18 mouse cellular contexts compared by ENCODE assay signal in genomic region chr13:29819147-29819546, GRCm38 (mm10). TPM values are rescaled to one million over a fixed set of nuclear protein-coding genes. Genes with fewer than 3 reads are reported as not detected.
DNase-seq lines count a peak whose midpoint lies in the region; ATAC-seq and TF ChIP-seq lines count a peak whose summit lies in the region.
"Had no signal": no experiment of that assay in that cellular context is flagged by ENCODE, and none has a peak within 500 bp of the region (broad histone marks: within the 10 kb centered on the region; RNA-seq: fewer than 3 reads in every experiment).

No protein-coding gene starts in this region.

- in situ Hi-C loops in ES-E14 (cut with MboI; ENCODE audit: low sequenced_read_pairs in 2 of 2, unreplicated experiment in 2 of 2), result no loop called here

- DNase-seq in cerebellum, adult 2 months, result no peak
- DNase-seq in cerebellum, adult 8-10 months, result no peak
- DNase-seq in layer of hippocampus, adult 2 months (ENCODE audit: low spot score in 2 of 2), result no peak
- no peak for DNase-seq in layer of hippocampus, postnatal 25 days (ENCODE audit: extremely low spot score in 1 of 2, low spot score in 1 of 2)
- peak; percentile 30 for DNase-seq in ES-E14 (ENCODE audit: low read depth, low spot score)
- no peak for DNase-seq in stomach, postnatal 0 days (ENCODE audit: low spot score)
- DNase-seq: adrenal gland, adult 2 months; cerebellum, adult 18-20 months; heart, postnatal 4 days; midbrain, embryonic 14.5 days; retina, postnatal 1 day; right cerebral cortex, postnatal 4 days had no signal

- H3K4me1 ChIP-seq in cerebellum, adult 2 months (ENCODE audit: control insufficient read depth, insufficient read depth, low read length), result no peaks in the 10 kb centered on the region; the same call in 1 of the 2 replicates
- no peaks in the 10 kb centered on the region for H3K4me1 ChIP-seq in ES-E14 (ENCODE audit: control insufficient read depth in 2 of 2, insufficient read depth in 2 of 2, low read length in 2 of 2, poor library complexity in 1 of 2)
- no peaks in the 10 kb centered on the region for H3K4me1 ChIP-seq in stomach, postnatal 0 days (replicated peaks; ENCODE audit: control insufficient read depth, insufficient read depth)
- H3K4me1 ChIP-seq: kidney, embryonic 15.5 days; lung, embryonic 15.5 days had no signal

- TF ChIP-seq POLR2A in cerebellum, adult 2 months (IDR thresholded peaks at IDR 0.05; ENCODE audit: borderline replicate concordance, insufficient read depth, low read length), result no peak

- 97% methylated on average over 3 of the region's 3 CpGs for WGBS in cerebellum, adult 2 months
- WGBS in stomach, postnatal 0 days, result 78% methylated on average over 3 of the region's 3 CpGs

- no peak for TF ChIP-seq EP300 in stomach, postnatal 0 days (optimal IDR thresholded peaks at IDR 0.05)

- no peak overlapping the region for H3K4me3 ChIP-seq in cerebellum, adult 2 months (replicated peaks; ENCODE audit: insufficient read depth, low read depth, low read length)
- H3K4me3 ChIP-seq in layer of hippocampus, adult 2 months, result no peak overlapping the region
- no peak overlapping the region for H3K4me3 ChIP-seq in ES-E14 (ENCODE audit: insufficient read depth in 1 of 2, low read depth in 1 of 2, low read length in 2 of 2, poor library complexity in 1 of 2, severe bottlenecking in 1 of 2)
- H3K4me3 ChIP-seq in stomach, postnatal 0 days (ENCODE audit: low read depth, low read length), result no peak overlapping the region
- H3K4me3 ChIP-seq: embryonic facial prominence, embryonic 13.5 days; kidney, embryonic 15.5 days; liver, embryonic 12.5 days; lung, embryonic 15.5 days had no signal

- H3K27me3 ChIP-seq in cerebellum, adult 2 months (ENCODE audit: control insufficient read depth, insufficient read depth, low read length), result no peaks in the 10 kb centered on the region
- H3K27me3 ChIP-seq in stomach, postnatal 0 days (ENCODE audit: control insufficient read depth, insufficient read depth, low read length), result no peaks in the 10 kb centered on the region
- H3K27me3 ChIP-seq: embryonic facial prominence, embryonic 13.5 days; kidney, embryonic 15.5 days; liver, embryonic 12.5 days; lung, embryonic 15.5 days had no signal

- no peak overlapping the region for H3K4me2 ChIP-seq in stomach, postnatal 0 days (replicated peaks; ENCODE audit: low read depth)
- H3K4me2 ChIP-seq: embryonic facial prominence, embryonic 13.5 days; kidney, embryonic 15.5 days; liver, embryonic 12.5 days; lung, embryonic 15.5 days had no signal

- no peak for ATAC-seq in stomach, postnatal 0 days (ENCODE audit: low FRiP score, low TSS enrichment)
- ATAC-seq in granulocyte monocyte progenitor cell, adult 5-6 weeks (replicated peaks; ENCODE audit: poor library complexity, severe bottlenecking), result no peak
- ATAC-seq in erythroblast, adult 5-6 weeks (replicated peaks; ENCODE audit: low FRiP score, poor library complexity, severe bottlenecking), result no peak

- no peak overlapping the region for H3K27ac ChIP-seq in cerebellum, adult 2 months (ENCODE audit: insufficient read depth, low read length)
- H3K27ac ChIP-seq in layer of hippocampus, adult 2 months, result no peak overlapping the region
- no peak overlapping the region for H3K27ac ChIP-seq in ES-E14 (ENCODE audit: insufficient read depth, low read depth, low read length, poor library complexity, severe bottlenecking)
- no peak overlapping the region for H3K27ac ChIP-seq in stomach, postnatal 0 days (replicated peaks)
- H3K27ac ChIP-seq: kidney, embryonic 15.5 days; liver, embryonic 12.5 days; lung, embryonic 15.5 days had no signal

- H3K9me3 ChIP-seq in ES-E14 (ENCODE audit: control insufficient read depth, insufficient read depth, low read depth, low read length), result no peaks in the 10 kb centered on the region
- H3K9me3 ChIP-seq in stomach, postnatal 0 days (ENCODE audit: control insufficient read depth, low read length), result no peaks in the 10 kb centered on the region
- H3K9me3 ChIP-seq: embryonic facial prominence, embryonic 13.5 days; kidney, embryonic 15.5 days; liver, embryonic 12.5 days; lung, embryonic 15.5 days had no signal

- H3K36me3 ChIP-seq in ES-E14 (ENCODE audit: control insufficient read depth, insufficient read depth, low read length, poor library complexity, severe bottlenecking), result no peaks in the 10 kb centered on the region; the same call in 1 of the 2 replicates
- no peaks in the 10 kb centered on the region for H3K36me3 ChIP-seq in stomach, postnatal 0 days (ENCODE audit: control insufficient read depth, insufficient read depth, low read length)
- H3K36me3 ChIP-seq: embryonic facial prominence, embryonic 13.5 days; kidney, embryonic 15.5 days; lung, embryonic 15.5 days had no signal

- TF ChIP-seq CTCF in cerebellum, adult 2 months (IDR thresholded peaks at IDR 0.05; ENCODE audit: borderline replicate concordance, insufficient read depth, low read depth, low read length), result 0 out of 2 replicates have a peak, but pooled peaks have one; percentile 1
- peak; percentile 64 for TF ChIP-seq CTCF in layer of hippocampus, adult 2 months (conservative IDR thresholded peaks at IDR 0.05)
- peak; percentile 15; the same call in 1 of the 2 replicates for TF ChIP-seq CTCF in stomach, postnatal 0 days (IDR thresholded peaks at IDR 0.05; ENCODE audit: low read depth)

- no peak overlapping the region for H3K9ac ChIP-seq in ES-E14 (ENCODE audit: insufficient read depth, low read depth, low read length, poor library complexity, severe bottlenecking)
- no peak overlapping the region for H3K9ac ChIP-seq in stomach, postnatal 0 days (ENCODE audit: low read length)
- H3K9ac ChIP-seq: embryonic facial prominence, embryonic 13.5 days; kidney, embryonic 15.5 days; liver, embryonic 12.5 days; lung, embryonic 15.5 days had no signal

TF ChIP-seq in ES-E14, 5 proteins besides CTCF, POLR2A, EP300 and RAD21:
- TF ChIP-seq ZC3H11A (IDR thresholded peaks at IDR 0.05; ENCODE audit: borderline replicate concordance, low read depth, low read length), result no peak
- no peak for TF ChIP-seq MAFK (IDR thresholded peaks at IDR 0.05; ENCODE audit: insufficient read depth, low read depth, low read length)
- no peak for TF ChIP-seq ZNF384 (IDR thresholded peaks at IDR 0.05; ENCODE audit: low read depth, low read length)
- TF ChIP-seq HCFC1 (IDR thresholded peaks at IDR 0.05; ENCODE audit: borderline replicate concordance, insufficient read depth, low read length), result no peak
- no peak for TF ChIP-seq CHD2 (IDR thresholded peaks at IDR 0.05; ENCODE audit: low read depth, low read length)

RNA-seq across cellular contexts. Expression of gene Cdkal1, which starts 36.3 kb away (rescaled TPM):
- polyA plus RNA-seq in cerebellum, adult 2 months (2012; rRNA removed), result 10.3 and 11.1 TPM in 2 replicates
- total RNA-seq in layer of hippocampus, adult 2 months (2021), result 10 to 100 TPM; 29.9 to 31.7 TPM
- total RNA-seq in layer of hippocampus, postnatal 25 days (2021), result 10 to 100 TPM; 22.0 to 22.1 TPM
- 20.8 and 21.4 TPM in 2 replicates for total RNA-seq in ES-E14 (2012; rRNA removed)
- 14.7 and 15.5 TPM in 2 replicates for polyA plus RNA-seq in stomach, postnatal 0 days (2015; fragmentation: Nextera tagmentation; extraction: Ambion mirVana)
- 21.8 and 33.7 TPM in 2 replicates for total RNA-seq in granulocyte monocyte progenitor cell, adult 5-6 weeks (2014; fragmentation: Nextera tagmentation)
- total RNA-seq in granulocyte monocyte progenitor cell, adult 5-6 weeks (2017), result 30.4 and 31.0 TPM in 2 replicates
- 6.9 and 7.5 TPM in 2 replicates for total RNA-seq in erythroblast, adult 5-6 weeks (2015; ENCODE audit: low replicate concordance)
- 5.4 and 10.6 TPM in 2 replicates for total RNA-seq in erythroblast, adult 5-6 weeks (2017; ENCODE audit: low replicate concordance)

Comparison
In these comparisons a context has a peak if more than half of its experiments do, and no peak if none do; other contexts are left out.
1. CTCF ChIP-seq: peak in every context shown above with its lines; median percentile 64 in layer of hippocampus, adult 2 months; 15 in stomach, postnatal 0 days; 1 in cerebellum, adult 2 months.